Mouse (Mus musculus) embryonic facial prominence, embryonic 12.5 days (tissue): ENCODE measurements around the gene Trappc12. TPM values are rescaled to one million over a fixed set of nuclear protein-coding genes. Genes with fewer than 3 reads are reported as not detected.
"Not testable (repeated sequence)": the region's sequence is repeated elsewhere in the genome, so short reads cannot be mapped to it uniquely, and the experiment has no call there.

Source experiments
- ATAC-seq: fragments of 200-750 bp; cut with Nextera tagmentation; 2 replicates; pipeline ENCODE4 v1.8.0; 2017; ENCODE audit not compliant: insufficient number of reproducible peaks, insufficient read depth, low FRiP score, low TSS enrichment
- H3K27ac ChIP-seq: fragments of 300-500 bp; sonication (generic); 2 replicates; pipeline ENCODE4 v1.5.1; 2016; ENCODE audit warnings: mild to moderate bottlenecking
- H3K27me3 ChIP-seq: fragments of 300-500 bp; sonication (generic); 2 replicates; pipeline ENCODE4 v1.6.1; 2016; ENCODE audit warnings: mild to moderate bottlenecking, moderate library complexity
- H3K36me3 ChIP-seq: fragments of 300-500 bp; sonication (generic); 2 replicates; pipeline ENCODE4 v1.6.1; 2016; ENCODE audit warnings: mild to moderate bottlenecking
- H3K4me1 ChIP-seq: fragments of 300-500 bp; sonication (generic); 2 replicates; pipeline ENCODE4 v1.6.1; 2016
- H3K4me2 ChIP-seq: fragments of 300-500 bp; sonication (generic); replicated peaks from 2 replicates; pipeline ENCODE4 v1.6.1; 2016; ENCODE audit warnings: mild to moderate bottlenecking, moderate library complexity
- H3K4me3 ChIP-seq: fragments of 300-500 bp; sonication (generic); 2 replicates; pipeline ENCODE4 v1.5.1; 2016; ENCODE audit warnings: mild to moderate bottlenecking
- H3K9ac ChIP-seq: fragments of 300-500 bp; sonication (generic); 2 replicates; pipeline ENCODE4 v1.6.1; 2016; ENCODE audit warnings: mild to moderate bottlenecking, moderate library complexity
- H3K9me3 ChIP-seq: fragments of 300-500 bp; sonication (generic); 2 replicates; pipeline ENCODE4 v1.6.1; 2016; ENCODE audit warnings: mild to moderate bottlenecking, moderate library complexity
- WGBS: fragments of 180-500 bp; shearing (Covaris S2); methylation state at CpG from one replicate; pipeline ENCODE4 v1.1.7; 2016; 5-methylcytosine and 5-hydroxymethylcytosine counted together
- polyA plus RNA-seq: library from polyadenylated mRNA; unstranded; fragments of >200 nt; fragmentation: Nextera tagmentation; extraction: Ambion mirVana; gene quantifications from 2 replicates; pipeline ENCODE4 v1.2.1, GENCODE M21; 2016

Gene Trappc12
- polyA plus RNA-seq, 1 experiment from 2014 or later = 42.6 TPM

GRCm38 (mm10) chr12:28775627-28776026, 25.4 kb upstream of the Trappc12 start:
- Histone ChIP-seq H3K36me3 (no peaks in the 10 kb centered on the region), H3K27me3 (no peaks in the 10 kb centered on the region), H3K9ac (no peak overlapping the region), H3K4me2 (no peak overlapping the region), H3K9me3 (no peaks in the 10 kb centered on the region), H3K27ac (no peak overlapping the region), H3K4me1 (no peaks in the 10 kb centered on the region), H3K4me3 (no peak overlapping the region)
- ATAC-seq = no peak
- 84% methylated on average over 6 of the region's 6 CpGs for WGBS

GRCm38 (mm10) chr12:28775120-28775519, 24.8 kb upstream of the Trappc12 start:
- no peak overlapping the region for H3K27ac ChIP-seq
- H3K4me2 ChIP-seq = no peak overlapping the region
- no peaks in the 10 kb centered on the region for H3K9me3 ChIP-seq
- H3K4me3 ChIP-seq = no peak overlapping the region
- no peaks in the 10 kb centered on the region for H3K36me3 ChIP-seq
- WGBS = 49% methylated on average over 8 of the region's 8 CpGs
- H3K9ac ChIP-seq = no peak overlapping the region
- no peaks in the 10 kb centered on the region for H3K4me1 ChIP-seq
- no peak for ATAC-seq
- H3K27me3 ChIP-seq = no peaks in the 10 kb centered on the region

- Histone ChIP-seq H3K27ac (no peak overlapping the region), H3K9ac (no peak overlapping the region), H3K4me2 (no peak overlapping the region), H3K4me3 (no peak overlapping the region), H3K36me3 (no peaks in the 10 kb centered on the region), H3K9me3 (no peaks in the 10 kb centered on the region), H3K27me3 (no peaks in the 10 kb centered on the region), H3K4me1 (no peaks in the 10 kb centered on the region)
- 80% methylated on average over 3 of the region's 3 CpGs for WGBS
- ATAC-seq = no peak
Measured at GRCm38 (mm10) chr12:28773815-28774214, 23.5 kb upstream of the Trappc12 start.

GRCm38 (mm10) chr12:28769953-28770352, 19.7 kb upstream of the Trappc12 start:
- Histone ChIP-seq H3K27ac (no peak overlapping the region), H3K36me3 (no peaks in the 10 kb centered on the region; the same call in 1 of the 2 replicates), H3K4me3 (no peak overlapping the region), H3K4me1 (no peaks in the 10 kb centered on the region), H3K9me3 (no peaks in the 10 kb centered on the region), H3K27me3 (no peaks in the 10 kb centered on the region), H3K9ac (no peak overlapping the region), H3K4me2 (no peak overlapping the region)
- WGBS = 92% methylated on average over 7 of the region's 7 CpGs
- no peak for ATAC-seq

GRCm38 (mm10) chr12:28756019-28756418, 5.7 kb upstream of the Trappc12 start:
- no peaks in the 10 kb centered on the region for H3K36me3 ChIP-seq
- H3K27me3 ChIP-seq = no peaks in the 10 kb centered on the region
- H3K4me3 ChIP-seq = no peak overlapping the region
- 84% methylated on average over 4 of the region's 4 CpGs for WGBS
- no peak for ATAC-seq
- no peak overlapping the region for H3K4me2 ChIP-seq
- H3K9me3 ChIP-seq = no peaks in the 10 kb centered on the region
- H3K4me1 ChIP-seq = 0 out of 2 replicates have a peak, but pooled peaks cover 5% of the 10 kb centered on the region
- no peak overlapping the region for H3K9ac ChIP-seq
- H3K27ac ChIP-seq = no peak overlapping the region

- no peaks in the 10 kb centered on the region for H3K27me3 ChIP-seq
- peak; percentile 80 for ATAC-seq
- no peaks in the 10 kb centered on the region for H3K9me3 ChIP-seq
- peaks cover 7% of the 10 kb centered on the region; the same call in 1 of the 2 replicates for H3K36me3 ChIP-seq
- 0 out of 2 replicates have a peak, but pooled peaks cover 8% of the 10 kb centered on the region for H3K4me1 ChIP-seq
- H3K4me3 ChIP-seq = peak within 1 kb of the TSS; percentile 67
- WGBS = 4% methylated on average over 36 of the region's 36 CpGs
- H3K27ac ChIP-seq = no peak within 1 kb of the TSS
- H3K4me2 ChIP-seq = peak within 1 kb of the TSS; percentile 86
- peak within 1 kb of the TSS; percentile 56 for H3K9ac ChIP-seq
Measured at GRCm38 (mm10) chr12:28751508-28752263, 1.4 kb upstream of the Trappc12 start, which contains the start of gene Eipr1. Gene Eipr1, plus strand, starts transcription at chr12:28751803.

- Histone ChIP-seq H3K36me3 (peaks cover 15% of the 10 kb centered on the region), H3K9ac (no peak overlapping the region), H3K4me3 (peak overlapping the region; percentile 65; the same call in 1 of the 2 replicates), H3K4me2 (peak overlapping the region; percentile 86), H3K27ac (no peak overlapping the region), H3K9me3 (no peaks in the 10 kb centered on the region), H3K4me1 (0 out of 2 replicates have a peak, but pooled peaks cover 8% of the 10 kb centered on the region), H3K27me3 (no peaks in the 10 kb centered on the region)
- WGBS = 94% methylated on average over 5 of the region's 5 CpGs
- no peak for ATAC-seq
Measured at GRCm38 (mm10) chr12:28750876-28751275, 604 bp upstream of the Trappc12 start.

GRCm38 (mm10) chr12:28743328-28743727, 6.9 kb downstream of the Trappc12 start:
- ATAC-seq = no peak
- WGBS = 86% methylated on average over 3 of the region's 3 CpGs
- Histone ChIP-seq H3K36me3 (peaks cover 34% of the 10 kb centered on the region), H3K27me3 (no peaks in the 10 kb centered on the region), H3K9ac (no peak overlapping the region), H3K27ac (no peak overlapping the region), H3K4me1 (0 out of 2 replicates have a peak, but pooled peaks cover under 1% of the 10 kb centered on the region), H3K4me3 (no peak overlapping the region), H3K9me3 (no peaks in the 10 kb centered on the region), H3K4me2 (no peak overlapping the region)

- whole genome bisulfite sequencing = 86% methylated on average over 3 of the region's 3 CpGs
- Histone ChIP-seq H3K4me2 (no peak overlapping the region), H3K4me3 (no peak overlapping the region), H3K9me3 (no peaks in the 10 kb centered on the region), H3K27ac (no peak overlapping the region), H3K4me1 (no peaks in the 10 kb centered on the region), H3K36me3 (peaks cover 47% of the 10 kb centered on the region), H3K27me3 (no peaks in the 10 kb centered on the region), H3K9ac (no peak overlapping the region)
- ATAC-seq = no peak
Measured at GRCm38 (mm10) chr12:28735293-28735692, 15.0 kb downstream of the Trappc12 start.

- 93% methylated on average over 1 of the region's 1 CpGs for WGBS
- no peaks in the 10 kb centered on the region for H3K9me3 ChIP-seq
- H3K4me3 ChIP-seq = no peak overlapping the region
- no peak overlapping the region for H3K9ac ChIP-seq
- H3K27ac ChIP-seq = no peak overlapping the region
- peaks cover 49% of the 10 kb centered on the region for H3K36me3 ChIP-seq
- H3K4me1 ChIP-seq = no peaks in the 10 kb centered on the region
- H3K4me2 ChIP-seq = no peak overlapping the region
- ATAC-seq = no peak
- no peaks in the 10 kb centered on the region for H3K27me3 ChIP-seq
Measured at GRCm38 (mm10) chr12:28734271-28734670, 16.0 kb downstream of the Trappc12 start.

- not testable (repeated sequence) for H3K4me3 ChIP-seq, ATAC-seq, H3K4me1 ChIP-seq, H3K27me3 ChIP-seq, H3K9me3 ChIP-seq, H3K9ac ChIP-seq, H3K4me2 ChIP-seq, H3K27ac ChIP-seq
- peaks cover 55% of the 10 kb centered on the region for H3K36me3 ChIP-seq
- 97% methylated on average over 6 of the region's 6 CpGs for WGBS
Measured at GRCm38 (mm10) chr12:28733520-28734245, 16.6 kb downstream of the Trappc12 start.

GRCm38 (mm10) chr12:28732631-28733030, 17.6 kb downstream of the Trappc12 start:
- Histone ChIP-seq H3K4me1 (no peaks in the 10 kb centered on the region), H3K4me2 (no peak overlapping the region), H3K27me3 (no peaks in the 10 kb centered on the region), H3K36me3 (peaks cover 57% of the 10 kb centered on the region), H3K4me3 (no peak overlapping the region), H3K27ac (no peak overlapping the region), H3K9ac (no peak overlapping the region), H3K9me3 (no peaks in the 10 kb centered on the region)
- 89% methylated on average over 8 of the region's 8 CpGs for WGBS
- ATAC-seq = no peak
